Mouse (Mus musculus): ENCODE data around the gene Tmem82.

The Tmem82 gene

GRCm38 (mm10) chr4:141641961-141642811 lies 23.8 kb upstream of the Tmem82 start:
- no peak for DNase-seq (ENCODE audit: low read depth, low spot score)

- peak; percentile 52 for DNase-seq (ENCODE audit: low read depth, low spot score)
Measured at GRCm38 (mm10) chr4:141641353-141641771, 22.9 kb upstream of the Tmem82 start.

DNA sequence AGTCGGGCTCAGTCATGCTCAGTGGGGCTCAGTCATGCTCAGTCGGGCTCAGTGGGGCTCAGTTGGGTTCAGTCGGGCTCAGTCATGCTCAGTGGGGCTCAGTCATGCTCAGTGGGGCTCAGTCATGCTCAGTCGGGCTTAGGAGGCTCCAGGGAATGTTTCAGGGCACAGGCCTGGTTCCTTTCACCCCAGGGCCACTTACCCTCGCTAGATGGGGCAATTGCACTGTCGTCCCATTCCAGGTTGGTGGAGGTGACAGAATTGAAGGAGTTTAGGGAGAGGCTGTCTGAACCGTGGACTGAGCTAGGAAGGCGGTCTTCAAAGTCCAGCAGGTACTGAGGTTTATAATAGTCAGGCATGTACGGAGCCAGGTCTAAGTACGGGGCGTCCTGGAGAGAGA lies 21.0 kb upstream of the Tmem82 start:
- no peak for DNase-seq (ENCODE audit: low read depth, low spot score)

DNA sequence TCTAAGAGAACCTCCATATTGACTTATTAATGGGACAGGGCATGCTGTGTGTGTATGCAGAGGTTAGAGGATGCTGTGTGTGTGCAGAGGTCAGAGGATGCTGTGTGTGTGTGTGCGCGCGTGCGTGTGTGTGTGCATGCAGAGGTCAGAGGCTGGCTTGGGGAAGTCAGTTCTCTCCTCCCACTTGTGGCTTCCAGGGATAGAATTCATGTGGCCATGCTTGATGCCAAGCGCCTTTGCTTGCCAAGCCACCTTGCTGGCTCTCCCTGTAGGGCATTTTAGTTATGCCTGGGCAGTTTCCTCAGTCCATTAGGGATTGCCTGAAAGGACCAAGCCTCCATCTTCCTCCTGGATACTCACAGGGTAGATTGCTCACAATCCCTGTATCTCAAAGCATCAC lies 18.3 kb upstream of the Tmem82 start:
- DNase-seq (ENCODE audit: low read depth, low spot score) = no peak

DNA sequence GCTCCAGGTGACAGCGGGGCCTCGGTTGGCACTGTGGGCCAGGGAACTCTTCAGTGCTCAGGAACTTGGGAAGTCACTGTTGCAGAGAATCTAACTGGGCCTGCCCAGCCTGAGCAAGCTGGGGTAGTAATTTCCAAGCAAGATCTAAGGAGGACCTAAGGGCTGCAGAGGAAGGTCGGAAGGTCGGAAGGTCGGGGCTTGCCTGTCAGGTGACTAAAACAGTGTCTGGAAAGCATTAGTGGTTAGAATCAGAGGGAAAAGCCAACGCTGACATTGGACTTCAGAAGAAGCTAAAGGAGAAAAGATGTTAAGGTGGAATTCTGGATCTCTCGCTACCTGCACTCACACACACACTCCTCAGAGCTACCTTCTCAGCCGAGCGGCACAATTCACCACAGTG lies 17.6 kb upstream of the Tmem82 start:
- DNase-seq (ENCODE audit: low read depth, low spot score) = no peak

- DNase-seq (ENCODE audit: low read depth, low spot score) = no peak
Measured at GRCm38 (mm10) chr4:141632111-141632873, 13.9 kb upstream of the Tmem82 start.

GRCm38 (mm10) chr4:141631250-141631649 lies 12.8 kb upstream of the Tmem82 start:
- DNase-seq (ENCODE audit: low read depth, low spot score) = no peak

DNA sequence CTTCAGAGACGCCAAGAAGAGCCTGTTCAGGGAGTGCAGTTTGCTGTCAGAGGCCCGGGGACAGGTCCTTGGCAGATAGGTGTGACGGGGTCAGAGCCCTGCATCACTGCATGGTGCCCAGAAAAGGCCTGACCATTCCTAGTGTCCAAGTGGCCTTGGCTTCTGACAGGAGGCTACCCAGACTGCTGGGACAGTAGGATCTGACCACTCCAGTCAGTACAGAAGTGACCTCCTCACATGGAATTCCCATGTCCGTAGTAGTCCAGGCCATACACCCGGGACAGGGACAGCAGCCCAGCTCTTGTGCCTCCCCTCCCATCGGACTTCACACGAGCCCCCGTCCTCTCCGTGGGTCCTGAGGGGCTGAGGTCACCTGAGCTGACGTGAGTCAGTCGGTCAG lies 11.6 kb upstream of the Tmem82 start:
- no peak for DNase-seq (ENCODE audit: low read depth, low spot score)

GRCm38 (mm10) chr4:141628661-141629060 lies 10.2 kb upstream of the Tmem82 start:
- no peak for DNase-seq (ENCODE audit: low read depth, low spot score)

DNA sequence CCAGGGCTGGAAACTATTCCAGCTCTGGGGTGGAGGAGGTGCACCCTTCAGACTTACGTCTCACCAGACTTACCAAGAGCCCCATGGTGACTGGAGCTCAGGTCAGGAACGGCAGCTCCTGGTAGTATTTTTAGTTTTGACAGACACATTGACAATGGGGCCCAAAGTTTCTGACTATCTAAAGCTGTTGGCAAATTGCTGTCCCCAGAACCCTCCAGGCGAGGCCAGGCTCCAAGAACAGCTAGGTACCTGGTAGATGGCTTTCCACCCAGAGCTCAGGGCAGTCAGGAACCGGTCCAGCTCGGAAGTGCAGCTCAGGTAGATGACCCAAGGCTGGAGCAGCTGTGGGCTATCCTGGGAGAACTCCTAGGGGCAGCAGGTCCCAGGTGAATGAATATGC lies 9.1 kb upstream of the Tmem82 start:
- DNase-seq (ENCODE audit: low read depth, low spot score) = no peak

DNA sequence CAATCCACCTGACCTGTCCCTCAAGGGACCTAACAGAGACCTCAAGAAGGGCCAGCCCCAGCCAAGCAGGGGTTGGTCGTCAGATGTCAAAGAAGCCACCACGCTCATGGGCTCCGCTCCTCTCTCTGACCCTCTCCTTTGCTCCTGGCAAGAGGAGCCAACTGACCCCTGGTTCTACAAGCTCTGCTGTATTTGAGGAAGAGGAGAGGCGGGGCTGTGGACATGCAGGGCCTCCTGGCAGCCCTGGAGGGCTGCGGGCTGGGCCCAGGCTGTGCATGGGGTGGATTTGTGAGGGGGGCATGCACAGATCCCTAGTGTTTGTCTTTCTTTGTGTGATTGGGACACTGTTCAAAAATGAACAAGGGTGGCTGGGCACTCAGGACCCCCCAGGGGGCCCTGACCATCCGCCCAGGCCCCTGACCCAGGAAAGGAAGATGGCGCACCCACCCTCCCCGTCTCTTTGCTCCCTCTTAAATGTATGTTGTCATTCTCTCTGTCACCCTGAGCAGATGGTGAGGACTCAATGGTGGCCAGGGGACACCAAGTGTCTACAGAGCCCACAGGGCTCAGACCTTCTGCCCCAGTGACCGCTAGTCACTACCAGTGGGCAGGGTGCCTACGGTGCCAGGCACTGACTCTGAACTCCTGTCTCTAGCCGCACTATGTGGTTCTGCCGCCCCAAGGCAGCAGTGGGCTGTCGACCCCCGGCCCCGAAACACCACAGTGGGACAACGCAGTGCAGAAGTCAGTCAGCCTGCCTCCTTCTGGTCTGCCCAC lies 7.5 kb upstream of the Tmem82 start:
- no peak for DNase-seq (ENCODE audit: low read depth, low spot score)

- no peak for DNase-seq (ENCODE audit: low read depth, low spot score)
Measured at GRCm38 (mm10) chr4:141624983-141625773, 6.7 kb upstream of the Tmem82 start.

- DNase-seq (ENCODE audit: low read depth, low spot score) = no peak
Measured at GRCm38 (mm10) chr4:141624134-141624533, 5.7 kb upstream of the Tmem82 start.

DNA sequence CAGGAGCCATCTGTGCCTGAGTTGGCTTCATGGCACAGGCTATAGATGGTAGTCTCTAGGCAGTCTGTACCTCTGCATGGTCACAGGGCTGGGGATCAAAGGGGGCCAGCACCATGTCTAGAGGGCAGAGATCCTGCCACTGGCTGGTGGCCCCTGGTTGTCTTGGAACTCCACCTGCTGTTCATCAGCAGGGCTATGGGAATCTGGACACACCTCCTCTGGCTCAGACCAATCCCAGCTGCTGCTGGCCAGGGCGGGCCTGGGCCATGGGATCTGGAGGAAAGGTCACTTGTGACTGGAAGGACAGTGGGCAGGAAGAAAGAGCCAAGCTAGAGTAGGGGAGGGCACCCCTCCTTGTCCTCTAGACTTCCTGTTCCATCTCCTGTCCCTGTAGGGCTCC lies 5.2 kb upstream of the Tmem82 start, which contains the start of gene Slc25a34:
Gene Slc25a34, minus strand, starts transcription at position 156 of the 400 bp plus-strand sequence.
- DNase-seq (ENCODE audit: low read depth, low spot score) = peak; percentile 84

GRCm38 (mm10) chr4:141623037-141623436 lies 4.6 kb upstream of the Tmem82 start:
- DNase-seq (ENCODE audit: low read depth, low spot score) = no peak

DNA sequence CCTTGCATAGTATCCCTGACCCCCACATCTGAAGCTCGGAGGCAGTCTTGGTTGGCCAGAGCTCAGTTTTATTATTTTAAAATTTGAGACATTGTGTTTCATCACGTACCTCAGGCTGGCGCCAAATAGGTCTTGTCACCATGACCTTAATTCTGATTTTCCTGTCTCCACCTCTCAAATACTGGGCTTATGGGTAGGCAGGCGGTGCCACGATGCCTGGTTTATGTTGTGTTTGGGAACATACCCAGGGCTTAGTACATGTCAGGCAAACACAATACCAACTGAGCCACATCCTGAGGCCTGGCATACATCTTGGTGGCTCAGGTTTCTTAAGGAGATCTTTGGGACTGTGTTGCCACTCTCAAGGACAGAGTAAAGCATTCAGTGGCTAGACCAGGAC lies 4.1 kb upstream of the Tmem82 start:
- no peak for DNase-seq (ENCODE audit: low read depth, low spot score)

GRCm38 (mm10) chr4:141622091-141622490 lies 3.7 kb upstream of the Tmem82 start:
- no peak for DNase-seq (ENCODE audit: low read depth, low spot score)

DNA sequence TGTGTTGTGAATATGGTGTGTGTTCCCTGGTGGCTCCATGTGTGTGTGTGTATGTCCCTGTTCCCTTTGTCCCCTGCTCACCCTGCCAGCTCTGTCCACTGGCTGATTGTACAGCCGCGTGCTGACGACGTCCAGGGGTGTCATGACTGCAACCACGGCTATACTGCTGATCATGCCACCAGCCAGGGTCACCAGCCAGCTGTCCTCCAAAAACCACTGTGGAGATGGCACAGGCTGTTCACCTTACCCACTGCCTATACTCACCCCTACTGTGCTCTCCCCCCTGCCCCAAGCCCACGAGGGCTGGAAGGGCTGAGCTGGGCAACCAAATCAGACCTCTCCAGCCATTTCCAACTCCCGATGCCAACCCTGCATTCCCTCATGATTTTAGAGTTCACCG lies 2.9 kb upstream of the Tmem82 start:
- DNase-seq (ENCODE audit: low read depth, low spot score) = no peak

DNA sequence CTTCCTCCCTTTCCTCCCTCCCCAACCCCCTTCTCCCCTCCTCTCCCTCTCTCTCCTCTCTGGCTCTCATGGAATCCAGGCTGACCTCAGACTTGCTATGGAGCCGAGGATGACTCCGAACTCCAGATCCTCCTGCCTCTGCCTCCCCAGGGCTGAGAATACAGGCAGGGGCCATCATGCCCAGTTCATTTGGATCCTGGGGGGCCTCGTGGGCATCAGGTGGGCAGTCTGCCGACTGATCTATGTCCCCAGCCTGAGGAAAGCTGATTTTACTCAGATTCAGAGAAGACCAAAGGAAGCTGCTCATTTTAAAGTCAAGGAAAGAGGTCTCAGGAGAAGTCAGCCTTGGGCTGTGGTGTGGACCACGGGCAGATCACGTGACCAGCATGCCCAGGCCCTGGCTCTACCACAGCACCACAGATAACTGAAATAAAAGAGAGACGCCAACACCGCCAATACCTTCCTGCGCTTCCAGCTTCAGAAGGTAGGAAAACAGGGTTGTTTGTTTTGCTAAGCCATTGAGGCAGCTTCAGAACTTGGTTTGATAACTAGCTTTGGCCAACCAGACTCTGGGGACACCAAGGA lies 958 bp upstream of the Tmem82 start:
- no peak for DNase-seq (ENCODE audit: low read depth, low spot score)

GRCm38 (mm10) chr4:141617863-141618564 lies 419 bp downstream of the Tmem82 start:
- DNase-seq (ENCODE audit: low read depth, low spot score) = no peak

Data from skeletal muscle tissue, adult 2 months (tissue).